Mouse (Mus musculus) lung, adult 2 months (tissue): ENCODE results near the gene Rps24.

Experiments used
- CTCF ChIP-seq: fragments of 200-500 bp; IDR thresholded peaks from 2 replicates; pipeline ENCODE4 v1.5.1; 2011; ENCODE audit warnings: mild to moderate bottlenecking, low read length, control low read depth; ENCODE audit not compliant: insufficient read depth
- POLR2A ChIP-seq: fragments of 200-500 bp; IDR thresholded peaks from 2 replicates; pipeline ENCODE4 v1.6.1; 2011; ENCODE audit warnings: low read depth, mild to moderate bottlenecking, control low read depth, low read length, borderline replicate concordance; ENCODE audit errors: extremely low read depth

GRCm38 (mm10) chr14:24525137-24525536, 38.2 kb downstream of the Rps24 start:
- TF ChIP-seq POLR2A: no peak
- no peak for TF ChIP-seq CTCF
